Mouse (Mus musculus) regulatory T cell (primary cell): ENCODE results near the gene Dnah17.

ENCODE experiments used
- in situ Hi-C: fragments of 300-600 bp; cut with MboI, MseI; formaldehyde crosslinking; loops from one replicate; pipeline ENCODE4 v1.15.1; 2025; ENCODE audit warnings: high pct_unique_total_duplicates

Dnah17 gene

DNA sequence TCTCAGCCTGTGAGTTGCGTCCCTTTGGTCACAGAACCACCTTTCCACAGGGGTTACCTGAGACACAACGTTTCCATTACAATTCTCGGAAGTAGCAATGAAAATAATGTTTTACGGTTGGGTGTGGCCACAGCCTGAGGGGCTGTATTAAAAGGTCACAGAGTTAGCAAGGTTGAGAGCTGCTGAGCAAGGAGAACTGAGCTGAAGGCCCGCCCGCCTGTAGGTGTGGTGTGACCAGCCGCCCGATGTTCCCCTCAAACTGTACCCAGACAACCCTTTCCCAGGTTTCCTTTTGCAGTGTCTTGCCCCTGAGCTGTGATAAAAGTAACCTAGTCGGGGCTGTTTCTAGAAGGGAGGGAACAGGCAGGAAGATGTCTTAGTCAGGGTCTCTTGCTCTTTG lies 95.4 kb downstream of the Dnah17 start:
- in situ Hi-C loops = no loop called here

DNA sequence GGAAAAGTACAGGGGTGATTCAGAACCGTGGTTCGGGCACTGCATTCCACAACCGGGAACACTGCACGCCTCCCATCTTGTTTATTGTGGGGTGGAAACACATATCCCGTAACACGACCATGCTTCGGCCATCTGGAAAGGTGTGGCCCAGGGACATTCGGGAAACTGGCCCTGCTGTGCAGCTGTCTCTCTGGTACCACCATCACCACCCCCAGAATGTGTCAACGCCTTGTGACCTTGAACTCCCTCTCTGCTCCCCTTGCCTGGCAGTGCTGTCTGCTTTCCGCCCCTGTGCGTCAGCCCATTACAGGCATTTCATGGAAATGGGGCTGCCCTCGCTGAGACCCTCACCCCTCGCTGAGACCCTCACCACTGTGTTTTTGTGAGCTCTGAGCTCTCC lies 96.0 kb downstream of the Dnah17 start:
- in situ Hi-C loops = no loop called here

DNA sequence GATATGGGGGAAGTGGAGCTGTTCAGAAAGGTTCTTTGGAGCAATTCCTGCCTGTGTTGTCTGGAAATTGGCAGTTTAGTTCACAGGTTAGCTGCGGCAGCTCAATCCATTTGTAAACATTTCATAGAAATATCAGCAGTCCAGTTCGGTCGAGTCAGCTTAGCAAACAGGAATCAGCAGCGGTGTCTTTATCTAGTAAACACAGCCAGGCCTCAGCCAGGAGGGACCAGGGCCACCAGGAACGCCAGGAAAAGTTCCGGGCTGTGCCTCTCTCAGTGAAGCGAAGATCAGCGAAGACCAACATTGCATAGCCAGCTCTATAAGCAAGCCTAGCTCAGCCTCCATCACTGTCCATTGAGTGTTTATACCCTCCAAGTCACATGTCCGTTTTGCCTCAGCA lies 99.3 kb downstream of the Dnah17 start:
- in situ Hi-C loops = no loop called here

DNA sequence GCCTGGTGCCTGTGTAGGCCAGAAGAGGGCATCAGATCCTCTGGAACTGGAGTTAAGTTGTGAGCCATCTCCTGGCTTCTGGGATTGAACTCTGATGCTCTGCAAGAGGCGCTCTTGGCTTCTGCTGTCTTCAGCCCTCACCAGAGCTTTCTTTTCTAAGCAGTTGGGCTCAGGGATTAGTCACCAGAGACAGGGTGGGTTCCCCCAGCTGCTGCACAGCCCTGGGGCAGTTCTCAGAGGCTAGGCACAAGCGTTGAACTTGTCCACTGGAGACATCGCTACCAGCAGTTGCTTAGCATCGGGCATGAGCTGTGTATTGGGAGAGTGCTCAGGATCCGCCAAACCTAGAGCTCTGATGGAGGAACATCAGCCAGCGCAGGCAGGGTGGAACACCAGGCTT lies 101.3 kb downstream of the Dnah17 start:
- in situ Hi-C loops = no loop called here

DNA sequence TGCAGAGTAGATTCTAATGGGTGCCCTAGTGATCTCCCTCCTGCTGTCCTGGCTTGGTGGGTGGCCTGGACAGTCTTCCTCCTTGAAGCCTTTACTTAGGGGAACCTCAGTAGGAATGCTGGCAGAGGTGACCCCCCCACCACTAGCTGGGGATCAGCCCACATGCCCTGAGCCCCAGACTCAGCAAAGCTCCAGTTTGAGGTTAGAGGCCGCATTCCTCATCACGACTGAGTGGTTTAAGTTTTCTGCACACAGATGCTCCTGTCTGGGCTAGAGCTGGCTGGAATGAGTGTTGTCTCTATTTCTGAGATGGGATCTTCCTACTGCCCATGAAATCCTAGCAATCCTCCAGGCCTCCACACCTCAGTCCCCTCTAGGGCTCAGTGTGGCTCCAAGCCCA lies 106.3 kb downstream of the Dnah17 start:
- in situ Hi-C loops = loop anchor here (5.0 kb wide), 2 partner anchors 107 to 152 kb away; partner anchors contain the start of gene Tha1

DNA sequence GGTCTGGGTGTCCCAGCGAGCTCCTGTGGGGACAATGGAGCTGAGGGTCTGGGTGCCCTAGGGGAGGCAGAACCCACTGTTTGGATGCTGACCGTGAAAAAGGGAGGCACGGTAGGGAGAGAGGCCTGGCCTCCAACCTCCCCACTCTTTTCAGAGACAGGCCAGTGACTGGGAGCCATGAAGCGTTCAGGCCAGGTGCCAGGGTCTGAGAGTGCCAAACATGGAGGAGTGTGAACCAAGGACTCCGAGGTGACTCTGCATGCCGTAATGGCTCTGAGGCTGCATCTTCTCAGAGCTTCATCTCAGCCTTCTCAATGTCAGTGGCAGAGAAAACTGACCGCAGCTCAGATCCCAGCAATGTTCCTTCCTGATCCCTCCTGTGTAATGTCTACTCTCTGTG lies 107.0 kb downstream of the Dnah17 start:
- in situ Hi-C loops = loop anchor here (5.0 kb wide), 2 partner anchors 106 to 151 kb away; partner anchors contain the start of gene Tha1

DNA sequence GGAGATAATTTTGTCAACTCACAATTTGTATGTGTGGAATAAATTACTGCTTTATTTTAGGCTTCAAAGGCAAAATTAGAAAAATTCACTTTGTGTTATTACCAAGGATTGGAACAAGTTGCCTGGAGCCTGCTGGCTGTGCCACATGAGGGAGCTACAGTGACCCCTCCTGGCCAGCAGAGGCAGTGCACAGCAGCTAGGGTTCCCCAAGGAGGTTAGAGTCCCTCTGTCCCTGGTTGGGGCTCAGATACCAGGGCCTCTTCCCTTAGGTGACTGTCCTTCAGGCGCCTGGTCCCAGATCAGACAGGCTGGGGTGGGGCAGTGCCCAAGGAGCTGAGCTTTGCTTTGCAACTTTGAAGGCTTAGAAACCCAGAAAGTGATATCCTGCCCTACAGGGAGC lies 108.6 kb downstream of the Dnah17 start:
- in situ Hi-C loops = loop anchor here (5.0 kb wide), 2 partner anchors 105 to 150 kb away; partner anchors contain the start of gene Tha1

DNA sequence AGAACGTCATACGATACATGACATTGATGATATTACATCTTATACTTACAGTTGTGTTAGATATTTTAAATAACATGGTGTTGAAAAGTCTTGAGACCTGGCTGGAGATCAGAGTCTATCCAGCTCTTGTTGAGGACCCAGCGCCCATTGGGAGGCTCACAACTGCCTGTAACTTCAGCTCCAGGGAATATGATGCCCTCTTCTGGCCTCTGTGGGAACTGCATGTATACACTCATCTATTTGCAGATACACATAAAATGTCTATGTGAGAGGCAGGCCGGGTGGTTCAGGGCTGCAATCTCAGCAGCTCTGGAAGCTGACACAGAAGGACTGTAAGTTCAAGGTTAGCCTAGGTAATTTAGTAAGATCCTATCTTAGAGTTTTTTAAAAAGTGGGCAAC lies 112.1 kb downstream of the Dnah17 start:
- in situ Hi-C loops = no loop called here

DNA sequence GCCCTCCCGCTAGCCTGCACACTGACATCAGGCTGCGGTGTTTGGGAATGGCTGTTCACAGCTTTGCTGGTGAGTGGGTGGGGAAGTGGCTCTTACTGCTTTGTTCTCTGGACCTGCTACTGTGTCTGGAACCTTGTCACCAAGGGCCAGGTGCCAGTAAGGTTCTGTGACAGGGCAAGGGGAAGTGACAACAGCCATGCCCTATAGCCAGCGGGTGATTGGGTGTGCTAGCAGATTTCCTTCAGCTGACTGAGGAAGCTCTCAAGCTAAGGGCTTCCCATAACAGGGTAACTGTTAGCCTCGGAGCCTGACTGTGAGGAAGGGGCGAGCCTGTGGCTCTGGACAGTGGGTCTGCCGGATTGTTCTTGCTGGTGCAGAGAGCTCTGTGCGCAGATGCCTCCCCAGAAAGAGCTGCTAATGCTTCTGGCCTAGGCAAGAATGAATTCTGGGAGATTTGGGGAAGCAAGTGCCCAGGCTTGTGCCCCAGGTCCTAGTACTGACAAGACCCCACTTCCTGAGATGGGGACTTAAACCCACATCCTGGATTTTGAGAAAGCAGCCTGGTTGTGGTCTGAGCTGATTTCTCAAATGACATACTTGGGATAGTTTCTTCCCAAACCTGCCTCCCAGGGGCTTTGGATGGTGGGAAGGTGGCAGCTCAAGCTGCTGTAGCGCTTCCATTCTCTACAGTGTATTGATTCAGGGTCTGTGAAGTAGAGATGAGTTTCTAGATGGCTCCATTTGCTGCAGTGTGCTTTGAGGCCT lies 114.9 kb downstream of the Dnah17 start:
- in situ Hi-C loops = no loop called here

DNA sequence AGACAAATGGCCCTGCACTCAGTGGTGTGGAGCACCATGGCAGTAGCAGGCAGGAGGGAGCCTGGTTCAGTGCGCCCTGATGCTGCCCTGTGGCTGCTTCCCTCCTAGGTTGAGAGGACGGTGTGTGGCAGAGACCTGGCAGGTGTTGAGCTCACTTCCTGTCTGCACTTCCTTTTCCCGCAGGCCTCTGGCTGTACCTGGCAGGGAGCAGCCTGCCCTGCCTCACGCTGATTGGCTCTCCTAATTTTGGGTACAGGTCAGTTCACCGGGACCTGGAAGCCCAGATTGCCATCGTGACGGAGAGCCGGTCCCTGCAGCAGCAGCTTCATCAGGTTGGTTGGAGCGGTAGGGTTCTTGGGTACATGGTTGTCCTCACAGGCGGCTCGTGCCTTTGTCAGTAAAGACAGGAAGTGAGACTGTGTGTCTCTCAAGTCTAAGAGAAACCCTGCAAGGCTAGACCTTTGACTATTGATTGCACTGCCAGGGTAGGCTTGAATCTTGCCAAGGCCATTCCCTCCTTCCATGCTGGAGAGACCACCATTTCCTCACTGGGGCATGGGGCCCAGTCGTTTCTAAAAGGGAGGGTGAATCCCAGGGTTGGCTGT lies 115.9 kb downstream of the Dnah17 start:
- in situ Hi-C loops = no loop called here

DNA sequence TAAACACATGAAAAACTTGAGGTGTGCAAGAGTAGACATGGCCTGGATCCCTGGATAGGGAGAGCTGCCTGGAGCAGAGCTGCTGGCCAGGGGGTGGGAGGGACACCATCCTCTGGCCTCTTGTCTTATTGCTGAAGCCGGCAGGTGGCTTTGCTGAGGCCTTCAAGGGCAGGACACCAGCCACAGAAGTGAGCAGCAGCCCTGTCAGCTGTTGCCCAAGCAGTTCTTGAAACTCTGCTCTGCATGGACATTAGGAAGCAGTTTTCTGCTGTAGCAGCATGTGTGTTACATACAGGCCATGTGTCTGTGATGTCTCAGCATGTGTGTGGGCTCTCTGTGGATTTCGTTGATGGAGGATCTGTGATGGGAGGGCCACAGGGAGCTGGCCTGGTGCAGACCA lies 117.1 kb downstream of the Dnah17 start:
- in situ Hi-C loops = no loop called here

DNA sequence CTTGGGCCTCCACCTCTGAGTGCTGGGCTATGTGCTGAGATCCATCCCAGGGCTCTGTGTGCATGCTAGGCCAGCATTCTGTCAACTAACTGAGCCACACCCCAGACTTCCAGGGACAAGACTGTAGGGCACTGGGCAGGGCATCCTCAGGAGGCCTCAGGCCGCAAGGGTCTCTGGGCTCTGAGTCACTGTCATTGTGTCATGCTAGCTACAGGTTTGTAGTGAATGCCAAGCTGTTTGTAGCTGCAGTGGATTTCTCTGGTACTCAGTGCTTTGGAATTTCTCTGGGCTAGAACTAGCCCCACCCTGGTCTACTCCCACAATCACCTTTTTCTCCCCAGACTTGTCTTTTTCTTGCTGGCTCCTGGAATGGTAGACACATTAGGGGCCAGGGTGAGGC lies 117.8 kb downstream of the Dnah17 start:
- in situ Hi-C loops = no loop called here

DNA sequence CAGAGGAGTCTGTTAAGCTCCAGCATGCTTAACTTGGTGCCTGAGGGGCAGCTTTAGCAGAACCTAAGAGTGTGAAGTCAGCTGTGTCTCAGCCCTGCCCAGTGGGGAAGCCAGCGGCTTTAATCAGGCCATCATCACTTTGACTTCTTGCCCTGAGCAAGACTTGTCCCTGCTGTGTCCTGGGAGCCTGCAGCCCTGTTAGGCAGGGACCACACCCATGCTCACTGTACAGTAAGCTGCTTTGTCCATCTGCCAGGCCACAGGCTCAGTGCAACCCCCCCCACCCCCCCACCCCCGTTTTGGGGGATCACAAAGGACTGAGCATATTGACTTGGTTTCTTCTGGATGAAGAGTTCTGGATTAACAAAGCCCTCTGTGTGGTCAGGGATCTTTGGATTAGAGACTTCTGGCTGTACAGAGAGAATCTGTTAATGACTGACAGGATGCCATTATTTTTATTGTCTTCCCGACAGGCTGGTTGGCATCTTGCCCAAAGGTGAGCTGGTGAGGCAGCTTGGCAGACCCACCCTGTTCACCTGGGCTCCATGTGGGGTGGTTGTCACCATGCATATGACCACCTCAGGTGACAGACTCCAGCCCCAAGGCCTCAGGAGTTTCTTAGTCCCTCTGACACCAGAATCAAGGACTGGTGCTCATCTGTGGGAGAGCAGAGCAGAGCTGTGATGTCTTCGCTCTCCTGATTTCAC lies 120.4 kb downstream of the Dnah17 start:
- in situ Hi-C loops = no loop called here

DNA sequence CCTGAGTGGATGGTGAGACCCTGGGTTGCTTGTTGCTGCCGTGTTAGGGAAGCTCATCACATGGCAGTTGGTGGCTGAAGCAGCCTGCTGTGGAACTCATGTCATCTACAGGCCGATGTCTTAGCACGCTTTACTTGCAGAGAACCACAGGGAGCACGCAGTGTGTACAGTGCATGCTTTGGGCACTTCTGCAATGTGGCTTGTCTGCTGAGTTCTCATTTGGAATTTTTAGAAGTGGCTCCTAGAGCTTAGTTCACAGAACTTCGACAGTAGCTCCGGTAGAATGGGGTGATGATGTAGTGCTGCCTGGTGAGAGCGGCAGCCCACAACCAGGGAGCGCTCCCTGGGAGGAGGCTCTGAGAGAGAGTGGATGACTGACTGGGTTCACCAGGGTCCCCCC lies 121.6 kb downstream of the Dnah17 start:
- in situ Hi-C loops = no loop called here

DNA sequence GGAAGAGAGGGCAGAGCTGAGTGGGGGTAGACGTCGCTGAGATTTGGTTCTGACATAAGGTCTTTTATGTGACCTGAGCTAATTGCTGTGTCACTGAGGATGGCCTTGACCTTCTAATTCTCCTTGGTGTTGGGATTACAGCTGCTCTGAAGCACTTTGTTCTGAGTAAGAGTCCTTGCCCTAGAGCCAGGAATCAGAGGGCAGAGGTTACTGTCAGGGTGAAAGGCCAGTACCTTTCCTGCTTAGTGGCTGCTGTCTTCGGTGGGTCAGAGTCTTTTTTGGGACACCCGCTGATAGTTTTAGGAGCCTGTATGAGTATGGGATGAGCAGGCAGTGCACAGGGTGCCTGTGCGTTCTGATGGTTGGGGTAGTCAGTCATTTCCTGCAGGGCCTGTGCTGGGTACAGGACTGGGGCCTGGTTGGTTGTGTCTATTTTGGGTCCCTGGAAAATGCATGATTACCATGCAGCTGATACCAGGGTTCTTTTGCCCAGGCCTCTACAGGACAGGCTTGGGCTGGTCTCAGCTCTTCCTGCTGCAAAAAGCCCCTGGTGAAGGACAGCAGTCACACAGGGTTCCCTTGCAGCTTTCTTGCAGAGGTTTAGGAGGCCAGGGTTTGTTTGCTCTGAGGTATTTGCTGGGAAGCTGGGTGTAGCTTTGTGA lies 122.2 kb downstream of the Dnah17 start:
- in situ Hi-C loops = no loop called here

DNA sequence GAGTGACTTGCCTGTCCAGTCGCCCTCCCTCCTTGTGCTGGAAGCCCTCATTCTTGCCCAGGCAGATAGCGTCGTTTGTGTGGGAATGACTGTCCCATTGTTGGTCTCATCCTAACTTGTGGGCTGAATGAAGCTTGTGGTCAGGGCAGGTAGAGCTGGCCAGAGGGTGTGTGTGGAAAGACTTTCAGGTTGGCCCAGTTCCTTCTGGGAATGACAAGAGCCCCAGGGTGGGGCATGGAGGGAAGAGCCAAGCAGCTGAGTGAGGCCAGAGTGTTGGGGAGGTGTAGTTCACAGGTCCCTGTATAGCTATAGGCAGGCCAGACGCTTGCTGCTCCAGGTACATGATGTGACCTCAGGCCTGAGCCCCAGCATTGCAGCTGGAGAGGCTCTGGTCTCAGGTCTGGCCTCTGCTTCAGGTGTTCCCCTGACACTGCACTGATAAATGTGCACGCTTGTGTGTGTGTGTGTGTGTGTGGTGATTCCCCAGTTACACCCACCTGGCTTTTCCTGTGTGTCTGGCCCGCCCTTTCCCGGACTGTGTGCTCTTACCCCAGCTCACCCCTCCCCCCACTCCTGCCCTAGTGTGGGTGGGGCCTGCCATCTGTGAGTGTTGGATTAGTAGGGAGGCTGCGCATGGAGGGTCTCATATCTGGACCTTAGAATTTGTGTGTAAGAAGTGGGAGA lies 122.8 kb downstream of the Dnah17 start:
- in situ Hi-C loops = no loop called here

DNA sequence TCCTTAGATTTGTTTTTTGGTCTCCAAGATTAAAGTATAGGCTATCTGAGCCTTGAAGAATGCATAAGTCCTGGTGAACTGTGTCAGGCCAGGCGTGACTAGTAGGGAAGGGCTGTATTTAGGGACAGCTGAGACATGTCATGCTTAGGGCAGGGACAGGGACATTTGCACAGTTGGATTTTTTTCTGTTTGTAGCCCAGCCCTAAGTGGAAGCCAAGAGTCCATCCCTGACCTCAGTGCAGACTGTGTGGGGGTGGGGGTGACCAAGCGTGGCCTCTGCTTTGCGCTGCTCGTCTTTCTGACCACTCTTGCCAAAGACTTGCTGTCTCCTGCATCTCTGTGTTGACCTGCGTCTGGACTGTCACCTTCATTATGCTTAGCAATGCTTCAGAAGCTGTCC lies 126.2 kb downstream of the Dnah17 start:
- in situ Hi-C loops = no loop called here

DNA sequence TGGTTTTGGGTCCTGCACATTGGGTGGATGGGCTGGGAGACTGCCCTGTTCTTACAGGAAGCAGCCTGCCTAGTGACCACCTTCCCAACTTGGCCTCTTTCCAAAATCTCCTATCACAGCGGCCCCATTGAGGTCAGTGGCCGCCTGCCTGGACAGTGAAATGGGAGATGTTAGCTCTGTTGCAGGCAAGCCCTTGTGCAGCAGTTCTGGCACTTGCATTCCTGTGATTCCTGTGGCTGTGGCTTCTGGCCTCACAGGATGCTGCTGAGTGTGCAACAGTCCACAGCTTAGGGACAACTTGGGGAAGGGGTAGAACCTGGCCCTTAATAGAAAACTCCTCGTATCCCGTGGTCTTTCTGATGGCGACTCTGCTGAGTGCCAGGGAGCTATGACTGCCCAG lies 126.7 kb downstream of the Dnah17 start:
- in situ Hi-C loops = no loop called here

DNA sequence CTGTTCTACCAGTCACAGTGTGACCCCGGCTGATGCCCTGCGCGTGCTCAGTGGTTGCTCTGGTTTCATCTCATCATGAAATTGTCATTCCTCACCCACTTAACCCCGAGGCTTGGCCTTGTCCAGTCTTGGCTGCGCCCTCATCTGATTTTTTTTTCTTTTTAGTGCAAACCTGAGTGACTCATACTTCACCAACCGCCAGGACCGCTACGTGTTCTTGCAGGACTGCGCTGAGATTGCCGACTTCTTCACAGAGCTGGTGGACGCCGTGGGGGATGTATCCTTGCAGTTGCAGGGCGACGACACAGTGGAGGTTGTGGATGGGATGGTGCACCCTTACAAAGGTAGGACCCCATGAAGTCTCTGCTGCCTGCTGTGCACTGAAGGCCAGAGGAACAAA lies 127.3 kb downstream of the Dnah17 start:
- in situ Hi-C loops = no loop called here

DNA sequence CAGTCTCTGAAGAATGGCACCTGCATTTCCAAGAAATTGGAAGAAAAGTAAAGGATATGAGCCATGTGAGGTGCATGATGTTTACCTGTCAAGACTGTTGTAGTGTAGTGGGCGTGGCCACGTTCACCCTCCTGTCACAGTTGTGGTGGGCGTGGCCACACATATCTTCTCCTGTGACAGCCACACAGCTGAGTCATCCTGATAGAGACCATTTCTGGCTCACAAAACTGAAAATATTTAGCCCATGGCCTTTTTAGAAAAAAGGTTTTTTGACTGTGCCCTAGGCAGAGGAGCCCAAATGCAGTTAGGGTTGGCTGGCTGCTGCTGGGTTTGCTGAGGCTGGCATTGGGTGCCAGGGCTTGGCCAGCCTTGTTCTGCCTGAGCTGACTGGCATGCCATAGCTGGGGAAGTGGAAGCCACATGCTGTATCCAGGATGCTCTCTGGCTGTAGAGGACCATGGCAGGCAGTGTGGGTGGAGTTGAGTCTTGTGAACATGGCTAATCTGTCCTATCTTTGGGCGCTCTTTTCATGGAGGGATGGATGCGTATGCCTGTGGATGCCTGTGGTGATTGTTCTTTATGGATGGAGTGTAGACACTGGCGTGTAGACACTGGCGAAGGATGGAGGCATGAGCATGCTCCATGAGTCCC lies 129.7 kb downstream of the Dnah17 start:
- in situ Hi-C loops = no loop called here

DNA sequence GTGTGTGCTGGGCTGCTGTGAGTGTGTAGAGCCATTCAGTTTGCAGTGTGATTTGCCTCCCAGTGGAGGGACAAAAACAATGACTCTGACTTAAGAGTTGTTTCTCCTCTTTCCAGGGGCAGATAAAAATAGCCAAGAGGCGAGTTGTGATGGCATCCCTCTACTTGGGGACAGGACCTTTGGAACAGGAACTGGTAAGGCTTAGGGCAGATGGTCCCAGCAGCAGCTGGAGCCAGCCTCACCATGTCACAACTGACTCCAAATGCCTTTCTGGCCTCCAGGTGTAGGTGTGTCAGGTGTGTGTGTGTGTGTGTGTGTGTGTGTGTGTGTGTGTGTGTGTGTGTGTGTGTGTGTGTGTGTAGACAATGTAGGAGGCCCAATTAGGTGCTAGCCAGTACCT lies 130.4 kb downstream of the Dnah17 start:
- in situ Hi-C loops = no loop called here
